Mouse (Mus musculus) left cerebral cortex, adult 18-20 months (tissue): ENCODE measurements around the gene Btbd19. TPM values are rescaled to one million over a fixed set of nuclear protein-coding genes. Genes with fewer than 3 reads are reported as not detected.

Experiments
- DNase-seq, 2 experiments: peaks; one replicate each; pipeline ENCODE4 v3.0.0; 2021 to 2022; ENCODE audit warnings: low spot score in 2 of 2, mixed read lengths in 1 of 2
- microRNA-seq, 2 experiments: library from miRNA; unstranded; fragments of <30 nt; microRNA quantifications; one replicate each; pipeline ENCODE4 v1.2.0; 2021
- total RNA-seq, 2 experiments: library from RNA; stranded (reverse); gene quantifications; 2 replicates each; pipeline ENCODE4 v1.2.3; 2021

Btbd19 gene
- total RNA-seq, 2 experiments from 2014 or later = 13.1 to 14.2 TPM

DNA sequence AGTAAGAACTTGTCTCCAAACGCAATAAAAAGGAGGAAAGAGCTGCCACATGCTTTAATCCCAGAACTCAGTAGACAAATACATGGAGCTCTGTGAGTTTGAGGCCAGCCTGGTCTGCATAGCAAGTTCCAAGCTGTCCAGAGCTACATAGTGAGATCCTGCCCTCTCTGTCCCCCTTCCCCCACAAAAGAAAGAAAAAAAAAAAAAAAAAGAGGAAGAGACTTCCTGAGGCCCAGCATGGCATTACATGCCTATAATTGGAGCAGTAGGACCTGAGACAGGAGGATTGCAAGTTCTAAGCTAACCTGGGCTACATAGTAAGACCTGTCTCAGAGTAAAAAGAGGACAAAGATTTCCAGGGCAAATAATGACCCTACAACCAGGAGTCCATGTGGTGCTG, 55.9 kb downstream of the Btbd19 start:
- no peak for DNase-seq

Small RNA genes within 50 kb of the gene (microRNA-seq; reads per million reads assigned to microRNA genes)
- 0 reads per million in 2 experiments for gene Gm22398

Other genes starting within 250 kb of the Btbd19 start
- 10 to 100 TPM in 1 of 2 experiments, 1 to 10 TPM in 1; 9.6 to 10.9 TPM for gene Zswim5, start 248.3 kb downstream of the Btbd19 start, total RNA-seq
- 10 to 100 TPM; 63.7 to 68.4 TPM for gene Urod, start 131.3 kb downstream of the Btbd19 start, total RNA-seq
- gene Hectd3, start 130.4 kb downstream of the Btbd19 start, total RNA-seq = 10 to 100 TPM; 39.4 to 46.0 TPM
- gene Eif2b3, start 106.3 kb downstream of the Btbd19 start, total RNA-seq = 10 to 100 TPM; 18.8 to 20.6 TPM
- gene Ptch2, start 29.6 kb downstream of the Btbd19 start, total RNA-seq = 1 to 10 TPM; 1.1 to 2.0 TPM
- gene Tctex1d4, start 1.1 kb upstream of the Btbd19 start, total RNA-seq = under 1 TPM in 1 of 2 experiments, not detected in 1; 0.77 TPM
- gene Plk3, start 8.2 kb upstream of the Btbd19 start, total RNA-seq = 10 to 100 TPM; 16.9 to 17.3 TPM
- gene Rps8, start 30.5 kb upstream of the Btbd19 start, total RNA-seq = 100 to 1,000 TPM; 585 to 613 TPM
- under 1 TPM in 1 of 2 experiments, not detected in 1; 0.16 TPM for gene Kif2c, start 56.9 kb upstream of the Btbd19 start, total RNA-seq
- 1 to 10 TPM; 4.1 to 4.3 TPM for gene Tmem53, start 126.2 kb upstream of the Btbd19 start, total RNA-seq
- under 1 TPM; 0.26 to 0.40 TPM for gene Armh1, start 126.4 kb upstream of the Btbd19 start, total RNA-seq